Mouse (Mus musculus) hindbrain, postnatal 0 days (tissue): ENCODE measurements at regions not wholly inside any gene's neighbourhood (a gene's known extent, or its start where the extent isn't known, plus 50 kb on each side); places are given as distances from the start of the nearest gene placed in this dataset.

Experiments
- ATAC-seq: fragments of 200-750 bp; cut with Nextera tagmentation; 2 replicates; pipeline ENCODE4 v1.8.0; 2017; ENCODE audit warnings: mild to moderate bottlenecking, moderate TSS enrichment, moderate library complexity
- DNase-seq: peaks from one replicate; pipeline ENCODE4 v3.0.0-alpha.2; 2015; ENCODE audit warnings: low spot score
- H3K27ac ChIP-seq: fragments of 300-500 bp; sonication (generic); 2 replicates; pipeline ENCODE4 v1.5.1; 2014; ENCODE audit warnings: mild to moderate bottlenecking
- H3K27me3 ChIP-seq: fragments of 300-500 bp; sonication (generic); 2 replicates; pipeline ENCODE4 v1.6.1; 2014; ENCODE audit warnings: low read length, mixed read lengths; ENCODE audit not compliant: insufficient read depth
- H3K36me3 ChIP-seq: fragments of 300-500 bp; sonication (generic); 2 replicates; pipeline ENCODE4 v1.6.1; 2014; ENCODE audit warnings: low read length, mixed read lengths; ENCODE audit not compliant: insufficient read depth
- H3K4me1 ChIP-seq: fragments of 300-500 bp; sonication (generic); 2 replicates; pipeline ENCODE4 v1.6.1; 2014; ENCODE audit warnings: antibody characterized with exemption, low read length, mixed read lengths; ENCODE audit not compliant: insufficient read depth
- H3K4me2 ChIP-seq: fragments of 300-500 bp; sonication (generic); 2 replicates; pipeline ENCODE4 v1.6.1; 2014; ENCODE audit warnings: low read depth, mild to moderate bottlenecking, low read length, moderate library complexity, mixed read lengths
- H3K4me3 ChIP-seq: fragments of 300-500 bp; sonication (generic); 2 replicates; pipeline ENCODE4 v1.5.1; 2014; ENCODE audit warnings: low read length
- H3K9ac ChIP-seq: fragments of 300-500 bp; sonication (generic); replicated peaks from 2 replicates; pipeline ENCODE4 v1.6.1; 2014; ENCODE audit warnings: mild to moderate bottlenecking, low read length, moderate library complexity, mixed read lengths
- H3K9me3 ChIP-seq: fragments of 300-500 bp; sonication (generic); 2 replicates; pipeline ENCODE4 v1.6.1; 2016; ENCODE audit warnings: low read length, mixed read lengths
- CTCF ChIP-seq: IDR thresholded peaks from 2 replicates; pipeline ENCODE4 v1.5.1; 2016; ENCODE audit warnings: antibody characterized with exemption, control low read depth, low read depth
- WGBS: fragments of 180-500 bp; shearing (Covaris S2); extraction: QIAGEN DNeasy Blood & Tissue Kit; methylation state at CpG from one replicate; pipeline ENCODE4 v1.1.7; 2014; 5-methylcytosine and 5-hydroxymethylcytosine counted together

DNA sequence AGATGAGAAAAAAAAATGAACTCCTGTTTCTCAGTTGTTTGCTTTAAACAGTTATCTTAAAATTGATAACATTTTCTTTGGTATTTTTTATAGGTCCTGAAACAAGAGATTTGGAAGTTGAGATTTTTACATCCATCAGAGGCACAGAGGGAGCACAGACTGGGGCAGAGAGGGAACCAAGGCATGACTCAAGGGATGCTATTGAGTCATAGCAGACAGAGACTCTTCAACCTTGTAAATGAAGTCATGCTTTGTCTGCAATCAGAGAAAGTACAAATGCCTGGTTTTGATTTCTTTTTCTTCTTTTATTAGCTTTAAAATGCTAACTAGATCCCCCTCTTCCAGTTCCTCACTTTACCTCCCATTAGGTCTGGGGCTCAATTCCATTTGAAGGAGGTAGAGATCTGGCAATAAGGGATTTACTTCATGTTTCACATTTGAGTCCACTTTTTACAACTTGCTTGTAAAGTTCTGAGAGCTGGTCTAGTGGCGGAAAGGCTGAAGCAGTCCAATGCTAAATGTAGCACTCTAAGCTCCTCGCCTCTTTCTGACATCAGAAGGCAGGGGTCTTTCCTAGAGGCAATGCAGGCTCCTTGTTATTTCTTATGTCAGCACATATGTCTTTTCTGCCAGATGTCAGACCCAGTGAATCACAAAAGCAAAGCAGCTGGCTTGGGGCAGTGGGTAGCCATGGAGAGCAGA, 77.7 kb upstream of the Tnc start:
- WGBS = 88% methylated on average over 2 of the region's 2 CpGs

GRCm38 (mm10) chr4:64123675-64124074, 76.9 kb upstream of the Tnc start:
- no peaks in the 10 kb centered on the region for H3K4me1 ChIP-seq
- no peaks in the 10 kb centered on the region for H3K9me3 ChIP-seq
- H3K27me3 ChIP-seq = no peaks in the 10 kb centered on the region
- WGBS = 79% methylated on average over 2 of the region's 2 CpGs
- DNase-seq = no peak
- no peak overlapping the region for H3K9ac ChIP-seq
- H3K4me3 ChIP-seq = no peak overlapping the region
- TF ChIP-seq CTCF = no peak
- no peak overlapping the region for H3K4me2 ChIP-seq
- H3K27ac ChIP-seq = no peak overlapping the region
- no peaks in the 10 kb centered on the region for H3K36me3 ChIP-seq
- no peak for ATAC-seq

More for the DNA sequence above, 77.7 kb upstream of the Tnc start:
- Histone ChIP-seq H3K9me3 (no peaks in the 10 kb centered on the region), H3K9ac (no peak overlapping the region), H3K4me3 (no peak overlapping the region), H3K27me3 (no peaks in the 10 kb centered on the region), H3K4me1 (no peaks in the 10 kb centered on the region), H3K36me3 (no peaks in the 10 kb centered on the region), H3K27ac (no peak overlapping the region), H3K4me2 (no peak overlapping the region)
- ATAC-seq = no peak
- no peak for TF ChIP-seq CTCF
- no peak for DNase-seq

- no peak for DNase-seq
- ATAC-seq = no peak
- Histone ChIP-seq H3K36me3 (no peaks in the 10 kb centered on the region), H3K4me3 (no peak overlapping the region), H3K4me2 (no peak overlapping the region), H3K4me1 (no peaks in the 10 kb centered on the region), H3K27me3 (no peaks in the 10 kb centered on the region), H3K9ac (no peak overlapping the region), H3K9me3 (no peaks in the 10 kb centered on the region), H3K27ac (no peak overlapping the region)
- WGBS = 79% methylated on average over 4 of the region's 4 CpGs
- TF ChIP-seq CTCF = no peak
Measured at GRCm38 (mm10) chr4:64098247-64098646, 51.4 kb upstream of the Tnc start.
